Mouse (Mus musculus): ENCODE data around the gene Col2a1. TPM values are rescaled to one million over a fixed set of nuclear protein-coding genes. Genes with fewer than 3 reads are reported as not detected.

Col2a1 gene
- polyA plus RNA-seq, 1 experiment from 2014 or later: 186 TPM

DNA sequence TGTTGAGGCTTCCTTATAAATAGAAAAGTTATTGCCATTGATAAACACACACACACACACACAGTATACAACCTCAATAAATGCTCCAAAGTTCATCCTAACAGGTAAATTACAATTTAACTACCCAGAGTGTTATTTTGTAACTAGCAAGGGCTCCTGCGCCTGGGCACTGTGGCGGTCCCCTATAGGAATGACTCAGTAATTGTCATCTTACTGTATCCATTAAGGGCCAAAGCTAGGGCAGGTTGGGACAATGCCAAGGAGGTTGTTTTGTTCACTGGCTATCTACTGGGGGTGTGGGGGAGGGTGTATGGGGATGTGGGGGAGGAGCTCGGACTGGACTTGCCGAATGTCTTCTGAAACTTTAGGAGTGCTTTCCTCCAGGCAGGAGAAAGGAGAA is 77.5 kb downstream of the Col2a1 start:
- H3K27ac ChIP-seq: no peak overlapping the region
- no peak overlapping the region for H3K4me3 ChIP-seq
- H3K27me3 ChIP-seq (ENCODE audit: low read depth, poor library complexity, severe bottlenecking): no peaks in the 10 kb centered on the region
- 66% methylated on average over 4 of the region's 4 CpGs for WGBS
- H3K9me3 ChIP-seq (replicated peaks): no peaks in the 10 kb centered on the region
- H3K4me1 ChIP-seq: 0 out of 2 replicates have a peak, but pooled peaks cover 5% of the 10 kb centered on the region
- no peak for DNase-seq (ENCODE audit: low spot score)
- no peaks in the 10 kb centered on the region for H3K36me3 ChIP-seq

Other genes starting within 250 kb of the Col2a1 start
- 6.4 and 6.7 TPM in 2 replicates for gene Rapgef3, start 236.7 kb downstream of the Col2a1 start, polyA plus RNA-seq (2016; fragmentation: Nextera tagmentation; extraction: Ambion mirVana)
- 17.0 and 23.5 TPM in 2 replicates for gene Slc48a1, start 226.2 kb downstream of the Col2a1 start, polyA plus RNA-seq (2016; fragmentation: Nextera tagmentation; extraction: Ambion mirVana)
- gene Hdac7, start 160.2 kb downstream of the Col2a1 start, polyA plus RNA-seq (2016; fragmentation: Nextera tagmentation; extraction: Ambion mirVana): 28.5 and 32.1 TPM in 2 replicates
- 0.15 and 0.23 TPM in 2 replicates for gene Vdr, start 94.1 kb downstream of the Col2a1 start, polyA plus RNA-seq (2016; fragmentation: Nextera tagmentation; extraction: Ambion mirVana)
- gene Tmem106c, start 40.5 kb downstream of the Col2a1 start, polyA plus RNA-seq (2016; fragmentation: Nextera tagmentation; extraction: Ambion mirVana): 29.8 and 34.9 TPM in 2 replicates
- 36.3 and 42.9 TPM in 2 replicates for gene Pfkm, start 87.9 kb upstream of the Col2a1 start, polyA plus RNA-seq (2016; fragmentation: Nextera tagmentation; extraction: Ambion mirVana)
- 46.8 and 51.6 TPM in 2 replicates for gene Senp1, start 89.0 kb upstream of the Col2a1 start, polyA plus RNA-seq (2016; fragmentation: Nextera tagmentation; extraction: Ambion mirVana)
- 36.1 and 40.4 TPM in 2 replicates for gene Asb8, start 160.9 kb upstream of the Col2a1 start, polyA plus RNA-seq (2016; fragmentation: Nextera tagmentation; extraction: Ambion mirVana)
- gene Ccdc184, start 162.5 kb upstream of the Col2a1 start, polyA plus RNA-seq (2016; fragmentation: Nextera tagmentation; extraction: Ambion mirVana): 0.11 and 0.33 TPM in 2 replicates
- not detected in 2 replicates for gene Olfr288, start 190.8 kb upstream of the Col2a1 start, polyA plus RNA-seq (2016; fragmentation: Nextera tagmentation; extraction: Ambion mirVana)
- gene Gm44579, start 216.3 kb upstream of the Col2a1 start, polyA plus RNA-seq (2016; fragmentation: Nextera tagmentation; extraction: Ambion mirVana): not detected in 2 replicates
- gene Olfr287, start 216.4 kb upstream of the Col2a1 start, polyA plus RNA-seq (2016; fragmentation: Nextera tagmentation; extraction: Ambion mirVana): not detected in 2 replicates
- not detected in 2 replicates for gene Olfr286, start 229.8 kb upstream of the Col2a1 start, polyA plus RNA-seq (2016; fragmentation: Nextera tagmentation; extraction: Ambion mirVana)